10 mouse cellular contexts compared by ENCODE assay signal in the genomic region with DNA sequence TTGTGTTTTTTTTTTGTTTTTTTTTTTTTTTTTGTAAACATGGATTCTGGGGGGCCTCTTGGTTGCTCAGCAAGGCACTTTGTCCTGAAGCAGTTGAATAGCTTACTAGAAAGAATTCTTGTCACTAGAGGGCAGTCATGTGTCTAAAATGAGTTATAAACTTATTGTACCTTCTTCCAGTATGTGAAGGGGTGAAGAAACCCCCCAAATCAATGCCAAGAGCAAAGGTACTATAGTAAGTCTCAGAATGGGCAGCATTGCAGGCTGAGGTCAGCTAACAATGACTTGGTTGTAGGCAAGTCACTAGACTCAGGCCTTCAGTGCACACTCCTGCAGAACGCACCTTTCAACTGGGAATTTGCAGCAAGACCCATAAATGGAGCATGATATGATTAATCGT. TPM values are rescaled to one million over a fixed set of nuclear protein-coding genes. Genes with fewer than 3 reads are reported as not detected.
A peak's percentile ranks its signal among the peaks of the same experiment; 100 is the strongest.
DNase-seq lines count a peak whose midpoint lies in the region; ATAC-seq and TF ChIP-seq lines count a peak whose summit lies in the region.
"Had no signal": no experiment of that assay in that cellular context is flagged by ENCODE, and none has a peak within 500 bp of the region (broad histone marks: within the 10 kb centered on the region; RNA-seq: fewer than 3 reads in every experiment).

No protein-coding gene starts in this region.

- WGBS in kidney, embryonic 16.5 days, result 94% methylated on average over 2 of the region's 2 CpGs

- no peak overlapping the region for H3K27ac ChIP-seq in kidney, embryonic 16.5 days (ENCODE audit: low read length)
- no peak overlapping the region for H3K27ac ChIP-seq in ES-Bruce4 (ENCODE audit: insufficient read depth, low read length)
- H3K27ac ChIP-seq: limb, embryonic 15.5 days; stomach, embryonic 15.5 days had no signal

- peaks cover 27% of the 10 kb centered on the region for H3K36me3 ChIP-seq in kidney, embryonic 16.5 days (ENCODE audit: insufficient read depth, low read length)
- peaks cover 27% of the 10 kb centered on the region for H3K36me3 ChIP-seq in ES-Bruce4 (ENCODE audit: control insufficient read depth, insufficient read depth, low read length, poor library complexity, severe bottlenecking)

- TF ChIP-seq POLR2A in ES-Bruce4 (IDR thresholded peaks at IDR 0.05; ENCODE audit: insufficient read depth, low read length), result no peak

- no peak overlapping the region for H3K4me2 ChIP-seq in kidney, embryonic 16.5 days (replicated peaks; ENCODE audit: low read depth, low read length)
- H3K4me2 ChIP-seq: limb, embryonic 15.5 days; stomach, embryonic 15.5 days had no signal

- H3K9me3 ChIP-seq in kidney, embryonic 16.5 days (ENCODE audit: low read length), result no peaks in the 10 kb centered on the region
- H3K9me3 ChIP-seq in ES-Bruce4 (replicated peaks; ENCODE audit: control insufficient read depth, insufficient read depth, low read length, poor library complexity, severe bottlenecking), result no peaks in the 10 kb centered on the region
- H3K9me3 ChIP-seq: limb, embryonic 15.5 days; stomach, embryonic 15.5 days had no signal

- no peak for TF ChIP-seq EP300 in ES-Bruce4 (IDR thresholded peaks at IDR 0.05; ENCODE audit: insufficient read depth, low read depth, low read length)

- no peaks in the 10 kb centered on the region for H3K27me3 ChIP-seq in kidney, embryonic 16.5 days (ENCODE audit: insufficient read depth, low read length)
- no peaks in the 10 kb centered on the region for H3K27me3 ChIP-seq in ES-Bruce4 (ENCODE audit: control insufficient read depth, insufficient read depth, low read length, poor library complexity, severe bottlenecking)
- H3K27me3 ChIP-seq: limb, embryonic 15.5 days; stomach, embryonic 15.5 days had no signal

- H3K4me3 ChIP-seq in kidney, embryonic 16.5 days (ENCODE audit: low read length), result no peak overlapping the region
- no peak overlapping the region for H3K4me3 ChIP-seq in ES-Bruce4 (ENCODE audit: low read depth, low read length)
- H3K4me3 ChIP-seq: limb, embryonic 15.5 days; stomach, embryonic 15.5 days had no signal

- no peak for DNase-seq in kidney, adult 8-10 months
- peak; percentile 32 for DNase-seq in c-Kit-positive CD71-positive TER-119-positive erythroid progenitor cells, embryonic 14.5 days (ENCODE audit: low spot score)
- peak; percentile 71 for DNase-seq in lung, postnatal 36 days
- no peak for DNase-seq in spleen, postnatal 10 days (ENCODE audit: low spot score in 2 of 2)
- DNase-seq in adrenal gland, postnatal 36 days, result no peak

- peak; percentile 60; the same call in 1 of the 2 replicates for ATAC-seq in kidney, embryonic 16.5 days (ENCODE audit: low FRiP score, low TSS enrichment)
- no peak for ATAC-seq in monocyte, adult 5-6 weeks (replicated peaks; ENCODE audit: insufficient number of reproducible peaks, low FRiP score, low TSS enrichment, poor library complexity, severe bottlenecking)

- no peak overlapping the region for H3K9ac ChIP-seq in kidney, embryonic 16.5 days (replicated peaks; ENCODE audit: low read length)
- H3K9ac ChIP-seq in ES-Bruce4 (ENCODE audit: low read depth, poor library complexity, severe bottlenecking), result no peak overlapping the region
- H3K9ac ChIP-seq: limb, embryonic 15.5 days; stomach, embryonic 15.5 days had no signal

- TF ChIP-seq CTCF in ES-Bruce4 (IDR thresholded peaks at IDR 0.05; ENCODE audit: low read depth, low read length), result peak; percentile 3

- H3K4me1 ChIP-seq in kidney, embryonic 16.5 days (ENCODE audit: insufficient read depth, low read length), result 0 out of 2 replicates have a peak, but pooled peaks cover 4% of the 10 kb centered on the region
- no peaks in the 10 kb centered on the region for H3K4me1 ChIP-seq in ES-Bruce4 (ENCODE audit: control insufficient read depth, insufficient read depth, low read length)
- H3K4me1 ChIP-seq: limb, embryonic 15.5 days had no signal

RNA-seq across cellular contexts. Expression of gene Pxk, which starts 5.4 kb away (rescaled TPM):
- 36.7 and 39.8 TPM in 2 replicates for polyA plus RNA-seq in kidney, embryonic 16.5 days (2015; fragmentation: Nextera tagmentation; extraction: Ambion mirVana)
- 19.8 and 24.2 TPM in 2 replicates for polyA plus RNA-seq in ES-Bruce4 (2011; ENCODE audit: insufficient read depth, insufficient read length, low read depth, missing spikeins)
- total RNA-seq in monocyte, adult 5-6 weeks (2017), result 39.4 to 49.1 TPM (median 39.6 TPM) in 3 replicates
- 10 to 100 TPM; 56.7 to 98.1 TPM for total RNA-seq in adrenal gland, postnatal 36 days (2021)

RNA-seq across cellular contexts. Expression of gene Rpp14, which starts 12.4 kb away (rescaled TPM):
- polyA plus RNA-seq in kidney, embryonic 16.5 days (2015; fragmentation: Nextera tagmentation; extraction: Ambion mirVana), result 54.1 and 58.6 TPM in 2 replicates
- 40.5 and 47.1 TPM in 2 replicates for polyA plus RNA-seq in ES-Bruce4 (2011; ENCODE audit: insufficient read depth, insufficient read length, low read depth, missing spikeins)
- total RNA-seq in monocyte, adult 5-6 weeks (2017), result 12.5 to 30.2 TPM (median 29.2 TPM) in 3 replicates
- 10 to 100 TPM; 43.3 to 46.0 TPM for total RNA-seq in adrenal gland, postnatal 36 days (2021)

Comparison
In these comparisons a context has a peak if more than half of its experiments do, and no peak if none do; other contexts are left out.
1. DNase-seq: peak in c-Kit-positive CD71-positive TER-119-positive erythroid progenitor cells, embryonic 14.5 days (single experiment) and lung, postnatal 36 days (single experiment); none in kidney, adult 8-10 months (0 of 2), spleen, postnatal 10 days (0 of 2) and adrenal gland, postnatal 36 days (0 of 2).